Mouse (Mus musculus) embryonic facial prominence, embryonic 10.5 days (tissue): ENCODE results near the gene Ttll12. TPM values are rescaled to one million over a fixed set of nuclear protein-coding genes. Genes with fewer than 3 reads are reported as not detected.

Experiments
- DNase-seq: peaks from one replicate; pipeline ENCODE4 v3.0.0-alpha.2; 2017; ENCODE audit warnings: low spot score
- H3K27ac ChIP-seq: fragments of 300-500 bp; sonication (generic); replicated peaks from 2 replicates; pipeline ENCODE4 v1.5.1; 2016; ENCODE audit warnings: mild to moderate bottlenecking
- H3K27me3 ChIP-seq: fragments of 300-500 bp; sonication (generic); replicated peaks from 2 replicates; pipeline ENCODE4 v1.6.1; 2016; ENCODE audit warnings: low read depth, mild to moderate bottlenecking; ENCODE audit not compliant: poor library complexity, severe bottlenecking
- H3K36me3 ChIP-seq: fragments of 300-500 bp; sonication (generic); replicated peaks from 2 replicates; pipeline ENCODE4 v1.6.1; 2016; ENCODE audit warnings: mild to moderate bottlenecking, moderate library complexity
- H3K4me1 ChIP-seq: fragments of 300-500 bp; sonication (generic); 2 replicates; pipeline ENCODE4 v1.6.1; 2016
- H3K4me3 ChIP-seq: fragments of 300-500 bp; sonication (generic); 2 replicates; pipeline ENCODE4 v1.5.1; 2016; ENCODE audit warnings: mild to moderate bottlenecking, moderate library complexity
- H3K9me3 ChIP-seq: fragments of 300-500 bp; sonication (generic); 2 replicates; pipeline ENCODE4 v1.6.1; 2016; ENCODE audit warnings: mild to moderate bottlenecking
- WGBS: fragments of 180-500 bp; shearing (Covaris S2); methylation state at CpG from one replicate; pipeline ENCODE4 v1.1.7; 2016; 5-methylcytosine and 5-hydroxymethylcytosine counted together
- polyA plus RNA-seq: library from polyadenylated mRNA; unstranded; fragments of >200 nt; fragmentation: Nextera tagmentation; extraction: Ambion mirVana; gene quantifications from 2 replicates; pipeline ENCODE4 v1.2.1, GENCODE M21; 2016

The Ttll12 gene
- polyA plus RNA-seq, 1 experiment from 2014 or later, result 62.8 TPM

GRCm38 (mm10) chr15:83546029-83546428 lies 48.9 kb downstream of the Ttll12 start:
- Histone ChIP-seq H3K36me3 (peaks cover 66% of the 10 kb centered on the region), H3K27me3 (no peaks in the 10 kb centered on the region), H3K27ac (no peak overlapping the region), H3K4me3 (no peak overlapping the region), H3K9me3 (no peaks in the 10 kb centered on the region), H3K4me1 (0 out of 2 replicates have a peak, but pooled peaks cover 2% of the 10 kb centered on the region)
- WGBS, result 95% methylated on average over 7 of the region's 7 CpGs
- DNase-seq, result no peak

- no peak for DNase-seq
- Histone ChIP-seq H3K27ac (no peak overlapping the region), H3K9me3 (no peaks in the 10 kb centered on the region), H3K27me3 (no peaks in the 10 kb centered on the region), H3K36me3 (peaks cover 23% of the 10 kb centered on the region), H3K4me3 (no peak overlapping the region), H3K4me1 (0 out of 2 replicates have a peak, but pooled peaks cover 7% of the 10 kb centered on the region)
- WGBS, result 85% methylated on average over 9 of the region's 9 CpGs
These were observed 53.2 kb downstream of the Ttll12 start for GRCm38 (mm10) chr15:83541647-83542287.

GRCm38 (mm10) chr15:83539905-83540304 lies 55.1 kb downstream of the Ttll12 start:
- Histone ChIP-seq H3K4me1 (0 out of 2 replicates have a peak, but pooled peaks cover 10% of the 10 kb centered on the region), H3K36me3 (0 out of 2 replicates have a peak, but pooled peaks cover 5% of the 10 kb centered on the region), H3K27ac (no peak overlapping the region), H3K27me3 (no peaks in the 10 kb centered on the region), H3K4me3 (no peak overlapping the region), H3K9me3 (no peaks in the 10 kb centered on the region)
- WGBS, result 75% methylated on average over 4 of the region's 4 CpGs
- DNase-seq, result no peak

- Histone ChIP-seq H3K27ac (no peak overlapping the region), H3K9me3 (no peaks in the 10 kb centered on the region), H3K36me3 (no peaks in the 10 kb centered on the region), H3K4me3 (no peak overlapping the region), H3K4me1 (peaks cover 11% of the 10 kb centered on the region; the same call in 1 of the 2 replicates), H3K27me3 (no peaks in the 10 kb centered on the region)
- WGBS, result 94% methylated on average over 2 of the region's 2 CpGs
- DNase-seq, result no peak
These were observed 56.1 kb downstream of the Ttll12 start for GRCm38 (mm10) chr15:83538855-83539254.

GRCm38 (mm10) chr15:83535890-83536231 lies 59.1 kb downstream of the Ttll12 start:
- WGBS, result 90% methylated on average over 6 of the region's 6 CpGs
- Histone ChIP-seq H3K36me3 (no peaks in the 10 kb centered on the region), H3K27me3 (0 out of 2 replicates have a peak, but pooled peaks cover 5% of the 10 kb centered on the region), H3K27ac (no peak overlapping the region), H3K9me3 (no peaks in the 10 kb centered on the region), H3K4me1 (peaks cover 13% of the 10 kb centered on the region; the same call in 1 of the 2 replicates), H3K4me3 (no peak overlapping the region)
- no peak for DNase-seq

- H3K36me3 ChIP-seq, result no peaks in the 10 kb centered on the region
- WGBS, result 76% methylated on average over 17 of the region's 17 CpGs
- no peak for DNase-seq
- no peaks in the 10 kb centered on the region for H3K9me3 ChIP-seq
- peaks cover 8% of the 10 kb centered on the region; the same call in 1 of the 2 replicates for H3K27me3 ChIP-seq
- H3K4me1 ChIP-seq, result peaks cover 13% of the 10 kb centered on the region; the same call in 1 of the 2 replicates
- H3K27ac ChIP-seq, result no peak overlapping the region
- no peak overlapping the region for H3K4me3 ChIP-seq
These were observed 59.7 kb downstream of the Ttll12 start for GRCm38 (mm10) chr15:83534960-83535889.

GRCm38 (mm10) chr15:83532606-83533005 lies 62.4 kb downstream of the Ttll12 start:
- DNase-seq, result no peak
- Histone ChIP-seq H3K27me3 (peaks cover 34% of the 10 kb centered on the region), H3K4me1 (peaks cover 9% of the 10 kb centered on the region; the same call in 1 of the 2 replicates), H3K27ac (no peak overlapping the region), H3K36me3 (no peaks in the 10 kb centered on the region), H3K9me3 (no peaks in the 10 kb centered on the region), H3K4me3 (no peak overlapping the region)
- 81% methylated on average over 7 of the region's 7 CpGs for WGBS

GRCm38 (mm10) chr15:83531961-83532469 lies 62.9 kb downstream of the Ttll12 start:
- H3K4me3 ChIP-seq, result no peak overlapping the region
- H3K9me3 ChIP-seq, result no peaks in the 10 kb centered on the region
- no peak for DNase-seq
- H3K36me3 ChIP-seq, result no peaks in the 10 kb centered on the region
- 86% methylated on average over 5 of the region's 5 CpGs for WGBS
- peaks cover 40% of the 10 kb centered on the region for H3K27me3 ChIP-seq
- peaks cover 14% of the 10 kb centered on the region for H3K4me1 ChIP-seq
- H3K27ac ChIP-seq, result no peak overlapping the region

GRCm38 (mm10) chr15:83530688-83531087 lies 64.3 kb downstream of the Ttll12 start:
- H3K27ac ChIP-seq, result no peak overlapping the region
- H3K4me3 ChIP-seq, result no peak overlapping the region
- no peak for DNase-seq
- H3K4me1 ChIP-seq, result peaks cover 27% of the 10 kb centered on the region
- H3K27me3 ChIP-seq, result peaks cover 53% of the 10 kb centered on the region
- 82% methylated on average over 6 of the region's 6 CpGs for WGBS
- no peaks in the 10 kb centered on the region for H3K36me3 ChIP-seq
- no peaks in the 10 kb centered on the region for H3K9me3 ChIP-seq

- H3K27ac ChIP-seq, result no peak overlapping the region
- no peaks in the 10 kb centered on the region for H3K36me3 ChIP-seq
- WGBS, result 64% methylated on average over 9 of the region's 9 CpGs
- no peaks in the 10 kb centered on the region for H3K9me3 ChIP-seq
- H3K27me3 ChIP-seq, result peaks cover 58% of the 10 kb centered on the region
- DNase-seq, result no peak
- H3K4me1 ChIP-seq, result peaks cover 29% of the 10 kb centered on the region
- H3K4me3 ChIP-seq, result no peak overlapping the region
These were observed 64.7 kb downstream of the Ttll12 start for GRCm38 (mm10) chr15:83530233-83530632.

- H3K27ac ChIP-seq, result no peak overlapping the region
- peaks cover 32% of the 10 kb centered on the region for H3K4me1 ChIP-seq
- no peak overlapping the region for H3K4me3 ChIP-seq
- no peaks in the 10 kb centered on the region for H3K36me3 ChIP-seq
- H3K27me3 ChIP-seq, result peaks cover 63% of the 10 kb centered on the region
- H3K9me3 ChIP-seq, result no peaks in the 10 kb centered on the region
- DNase-seq, result no peak
- 80% methylated on average over 5 of the region's 5 CpGs for WGBS
These were observed 65.2 kb downstream of the Ttll12 start for GRCm38 (mm10) chr15:83529765-83530164.

- H3K9me3 ChIP-seq, result no peaks in the 10 kb centered on the region
- peaks cover 32% of the 10 kb centered on the region for H3K4me1 ChIP-seq
- no peaks in the 10 kb centered on the region for H3K36me3 ChIP-seq
- no peak overlapping the region for H3K4me3 ChIP-seq
- no peak for DNase-seq
- WGBS, result 71% methylated on average over 4 of the region's 4 CpGs
- peaks cover 69% of the 10 kb centered on the region for H3K27me3 ChIP-seq
- H3K27ac ChIP-seq, result no peak overlapping the region
These were observed 66.1 kb downstream of the Ttll12 start for GRCm38 (mm10) chr15:83528892-83529291.
